Mouse (Mus musculus) splenic B cell, adult 2 months (primary cell): ENCODE measurements around the gene Srl.

Source experiments
- DNase-seq: peaks from one replicate; pipeline ENCODE4 v3.0.0-alpha.2; 2011; ENCODE audit warnings: low read depth, low spot score
- H3K27me3 ChIP-seq: 2 replicates; pipeline ENCODE4 v1.6.1; 2012; ENCODE audit warnings: mild to moderate bottlenecking, low read length, moderate library complexity, mixed read lengths; ENCODE audit not compliant: control insufficient read depth, poor library complexity, insufficient read depth, severe bottlenecking
- H3K36me3 ChIP-seq: 2 replicates; pipeline ENCODE4 v1.6.1; 2012; ENCODE audit warnings: mild to moderate bottlenecking, low read length, moderate library complexity, mixed read lengths; ENCODE audit not compliant: control insufficient read depth, poor library complexity, insufficient read depth, severe bottlenecking

Gene Srl

DNA sequence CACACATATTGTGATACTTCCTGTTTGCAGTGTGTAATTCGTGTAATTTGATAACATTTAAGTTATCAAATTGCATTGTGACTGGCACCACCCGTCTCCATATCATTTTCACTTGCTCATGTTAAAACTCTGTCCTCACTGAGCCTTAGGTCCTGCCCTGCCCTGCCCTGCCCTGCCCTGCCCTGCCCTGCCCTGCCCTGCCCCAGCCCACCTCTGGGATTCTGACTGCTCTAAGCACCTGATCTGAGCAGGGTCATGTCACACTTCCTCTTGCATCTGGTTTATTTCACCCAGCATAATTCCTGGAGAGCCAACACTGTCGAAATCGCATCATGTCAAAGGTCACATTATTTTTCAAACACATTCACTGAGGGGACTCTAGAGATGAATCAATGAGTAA lies 95.2 kb downstream of the Srl start:
- Histone ChIP-seq H3K36me3 (no peaks in the 10 kb centered on the region), H3K27me3 (no peaks in the 10 kb centered on the region)
- no peak for DNase-seq

GRCm38 (mm10) chr16:4444378-4444777 lies 97.2 kb downstream of the Srl start:
- H3K27me3 ChIP-seq: no peaks in the 10 kb centered on the region

DNA sequence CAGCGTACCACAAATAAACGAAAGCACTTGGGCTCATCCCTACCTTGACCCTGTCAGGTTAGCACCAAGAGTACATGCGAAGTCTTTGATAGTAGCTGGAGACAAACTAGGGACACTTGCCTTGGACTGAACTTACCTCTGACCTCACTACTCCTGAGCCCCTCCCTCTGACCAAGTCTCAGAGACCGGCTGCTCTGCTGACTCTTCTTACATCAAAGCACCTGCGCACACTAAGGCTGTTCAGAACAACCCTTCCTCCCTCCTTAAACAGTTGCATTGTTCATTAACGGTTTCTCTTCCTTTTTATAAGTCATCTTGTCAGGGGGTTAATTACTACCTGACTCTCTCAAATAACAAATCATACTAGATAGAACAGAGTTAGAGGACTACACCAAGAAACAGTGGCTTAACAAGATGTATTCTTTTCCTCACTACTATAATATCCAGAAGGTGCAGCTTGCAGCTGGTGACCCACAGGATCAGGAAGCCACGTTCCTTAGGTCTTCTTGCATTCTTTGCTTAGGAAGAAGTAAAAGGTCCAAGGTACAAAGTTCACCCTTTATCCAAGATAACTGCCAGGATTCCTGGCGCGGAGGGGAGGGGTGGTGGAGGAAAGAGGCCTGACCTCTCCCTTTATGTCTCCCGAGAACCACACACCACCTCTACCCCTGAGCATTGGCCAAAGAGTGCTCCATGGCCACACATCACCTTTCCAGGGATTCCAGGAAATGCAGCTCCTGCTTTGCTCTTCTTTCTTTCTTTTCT lies 102.1 kb downstream of the Srl start:
- DNase-seq: no peak
- H3K36me3 ChIP-seq: no peaks in the 10 kb centered on the region
- no peaks in the 10 kb centered on the region for H3K27me3 ChIP-seq

More at GRCm38 (mm10) chr16:4444378-4444777, 97.2 kb downstream of the Srl start:
- no peak for DNase-seq
- no peaks in the 10 kb centered on the region for H3K36me3 ChIP-seq

DNA sequence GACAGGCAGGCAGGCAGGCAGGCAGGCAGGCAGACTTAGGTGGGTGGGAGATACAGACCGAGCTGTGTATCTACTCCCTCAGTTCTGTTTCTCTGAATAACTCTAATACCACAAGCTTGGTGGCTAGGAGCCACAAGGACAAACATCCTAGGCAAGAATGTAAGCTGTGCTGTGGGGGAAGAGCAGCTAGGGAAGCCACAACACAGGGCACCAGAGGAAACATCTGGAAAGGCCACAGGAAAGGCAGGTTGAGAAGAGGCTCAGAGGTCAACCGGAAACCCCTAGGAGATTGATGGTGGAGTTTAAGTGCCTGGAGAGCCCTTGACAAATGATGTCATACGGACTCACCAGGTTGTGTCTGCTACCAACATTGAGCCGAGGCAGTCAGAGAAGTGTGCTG lies 104.9 kb downstream of the Srl start:
- no peak for DNase-seq
- H3K27me3 ChIP-seq: no peaks in the 10 kb centered on the region
- H3K36me3 ChIP-seq: no peaks in the 10 kb centered on the region

DNA sequence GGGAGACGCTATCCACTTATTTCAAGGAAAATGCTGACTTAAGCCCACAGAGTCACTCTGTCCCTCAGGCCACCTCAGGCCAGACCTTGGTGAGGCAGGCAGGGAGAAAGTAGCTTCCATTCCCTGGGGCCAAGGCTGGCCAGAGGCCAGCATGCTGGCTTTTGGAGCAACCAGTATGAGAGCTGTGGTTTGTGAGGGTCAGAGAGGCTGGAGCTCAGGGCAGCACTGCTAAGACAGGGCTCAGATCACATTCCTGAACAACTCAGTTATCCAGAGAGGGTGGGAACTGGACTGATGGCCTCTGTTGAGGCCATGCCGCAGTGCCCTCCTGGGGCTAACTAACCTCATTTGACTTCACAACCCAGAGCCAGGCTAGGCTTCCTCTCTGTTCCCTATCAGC lies 106.2 kb downstream of the Srl start:
- H3K36me3 ChIP-seq: no peaks in the 10 kb centered on the region
- DNase-seq: no peak
- no peaks in the 10 kb centered on the region for H3K27me3 ChIP-seq

- no peaks in the 10 kb centered on the region for H3K27me3 ChIP-seq
- H3K36me3 ChIP-seq: no peaks in the 10 kb centered on the region
- no peak for DNase-seq
Measured at GRCm38 (mm10) chr16:4431841-4432240, 109.8 kb downstream of the Srl start.

DNA sequence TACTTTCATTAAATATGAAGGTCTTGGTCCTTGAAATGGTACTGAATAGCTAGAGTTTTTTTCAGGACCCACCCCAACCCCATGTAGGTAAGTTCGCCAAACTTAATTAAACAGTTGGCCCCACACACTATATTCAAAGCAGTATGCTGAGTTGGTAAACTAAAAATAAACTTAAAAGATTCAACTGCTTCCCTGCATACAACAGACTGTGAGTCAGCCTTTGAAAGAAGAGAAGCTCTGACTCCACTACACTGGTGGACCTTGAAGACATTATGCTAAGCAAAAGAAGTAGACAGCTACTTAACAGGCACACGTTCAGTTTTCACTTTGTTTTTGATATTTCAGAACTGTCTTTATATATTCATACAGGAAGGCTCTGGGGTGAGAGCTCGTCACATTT lies 110.6 kb downstream of the Srl start:
- H3K27me3 ChIP-seq: no peaks in the 10 kb centered on the region
- DNase-seq: no peak
- no peaks in the 10 kb centered on the region for H3K36me3 ChIP-seq

GRCm38 (mm10) chr16:4430232-4430631 lies 111.4 kb downstream of the Srl start:
- H3K36me3 ChIP-seq: no peaks in the 10 kb centered on the region
- no peak for DNase-seq
- H3K27me3 ChIP-seq: no peaks in the 10 kb centered on the region
